Mouse (Mus musculus): Measurements from ENCODE around the gene Tcte2. TPM values are rescaled to one million over a fixed set of nuclear protein-coding genes. Genes with fewer than 3 reads are reported as not detected.
A peak's percentile ranks its signal among the peaks of the same experiment; 100 is the strongest.

The Tcte2 gene
- polyA plus RNA-seq, 1 experiment from 2014 or later, result 5.9 TPM

DNA sequence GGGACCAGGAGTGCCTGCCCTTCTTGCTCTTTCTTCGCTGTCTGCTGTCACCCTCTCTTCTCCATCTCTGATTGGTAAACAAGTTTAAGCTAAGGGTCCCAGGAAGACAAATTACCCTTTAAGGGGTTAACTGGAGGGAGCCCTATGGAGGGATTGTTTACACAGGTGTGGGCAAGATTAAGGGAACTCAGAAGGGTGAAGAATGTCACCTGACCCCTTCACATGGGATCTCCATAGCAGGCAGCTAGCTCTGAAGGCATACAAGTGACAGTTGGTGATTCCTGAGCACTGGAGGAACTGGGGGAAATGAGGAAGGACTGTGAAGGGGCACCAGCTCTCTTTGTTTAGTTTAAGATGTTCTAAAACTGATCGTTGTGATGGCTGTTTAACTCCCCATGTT lies 19.3 kb downstream of the Tcte2 start:
- Histone ChIP-seq H3K9me3 (replicated peaks; ENCODE audit: control insufficient read depth, low read length) (no peaks in the 10 kb centered on the region), H3K4me1 (ENCODE audit: control insufficient read depth, insufficient read depth, low read length) (peaks cover 40% of the 10 kb centered on the region), H3K27ac (ENCODE audit: low read length) (peak overlapping the region; percentile 97), H3K9ac (ENCODE audit: low read length) (no peak overlapping the region), H3K4me2 (ENCODE audit: low read depth, low read length) (peak overlapping the region; percentile 40; the same call in 1 of the 2 replicates), H3K4me3 (replicated peaks; ENCODE audit: low read length) (no peak overlapping the region), H3K27me3 (ENCODE audit: control insufficient read depth, insufficient read depth, low read length) (no peaks in the 10 kb centered on the region), H3K36me3 (ENCODE audit: control insufficient read depth, insufficient read depth, low read length) (no peaks in the 10 kb centered on the region)
- no peak for ATAC-seq (ENCODE audit: insufficient read depth, low FRiP score)
- WGBS, result 40% methylated on average over 2 of the region's 2 CpGs

DNA sequence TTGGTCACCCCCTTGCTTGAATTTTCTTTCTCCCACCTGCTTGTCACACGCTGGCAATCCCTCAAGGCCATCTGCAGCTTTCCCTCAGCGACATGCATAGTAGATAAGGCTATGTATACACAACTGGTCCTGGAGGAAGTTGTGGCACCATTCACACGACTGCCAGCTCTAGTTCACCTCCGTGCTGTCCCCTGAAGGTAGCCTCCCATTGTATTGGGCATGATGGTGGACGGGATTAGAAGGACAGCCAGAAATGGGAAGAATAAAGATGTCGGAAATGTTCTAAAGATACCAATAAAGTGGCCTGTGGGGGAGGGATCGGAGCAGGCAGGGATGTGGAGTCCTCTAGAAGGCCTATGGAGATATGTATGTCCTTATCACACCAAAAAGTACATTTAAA lies 20.0 kb downstream of the Tcte2 start:
- 51% methylated on average over 7 of the region's 7 CpGs for WGBS

DNA sequence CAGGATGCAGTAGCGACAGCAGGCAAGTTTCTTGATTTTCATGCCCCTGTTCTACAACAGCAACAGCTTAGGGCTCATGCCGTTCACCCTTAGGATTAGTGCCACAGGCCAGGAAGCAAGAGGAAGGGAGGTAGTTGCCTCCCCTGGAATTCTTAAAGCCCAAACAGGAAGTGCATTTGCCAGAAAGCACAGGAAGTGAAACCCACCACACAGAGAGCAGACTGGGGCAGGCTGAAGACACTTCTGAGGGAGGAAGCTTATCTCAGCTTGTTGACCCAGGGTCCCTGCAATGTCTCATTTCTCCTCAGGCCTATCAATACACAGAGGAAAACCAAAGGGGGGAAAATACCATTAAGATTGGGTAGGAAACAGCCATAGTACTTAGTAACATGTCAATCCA lies 20.8 kb downstream of the Tcte2 start:
- Histone ChIP-seq H3K4me1 (ENCODE audit: control insufficient read depth, insufficient read depth, low read length) (peaks cover 38% of the 10 kb centered on the region), H3K27ac (ENCODE audit: low read length) (peak overlapping the region; percentile 97), H3K9me3 (replicated peaks; ENCODE audit: control insufficient read depth, low read length) (no peaks in the 10 kb centered on the region), H3K9ac (ENCODE audit: low read length) (0 out of 2 replicates have a peak overlapping the region, but pooled peaks have one; percentile 36), H3K4me3 (replicated peaks; ENCODE audit: low read length) (no peak overlapping the region), H3K36me3 (ENCODE audit: control insufficient read depth, insufficient read depth, low read length) (no peaks in the 10 kb centered on the region), H3K27me3 (ENCODE audit: control insufficient read depth, insufficient read depth, low read length) (no peaks in the 10 kb centered on the region), H3K4me2 (ENCODE audit: low read depth, low read length) (peak overlapping the region; percentile 21; the same call in 1 of the 2 replicates)
- no peak for ATAC-seq (ENCODE audit: insufficient read depth, low FRiP score)
- WGBS, result 25% methylated on average over 2 of the region's 2 CpGs

More for the DNA sequence above, 20.0 kb downstream of the Tcte2 start:
- Histone ChIP-seq H3K27ac (ENCODE audit: low read length) (peak overlapping the region; percentile 97), H3K4me2 (ENCODE audit: low read depth, low read length) (no peak overlapping the region), H3K27me3 (ENCODE audit: control insufficient read depth, insufficient read depth, low read length) (no peaks in the 10 kb centered on the region), H3K9me3 (replicated peaks; ENCODE audit: control insufficient read depth, low read length) (no peaks in the 10 kb centered on the region), H3K9ac (ENCODE audit: low read length) (no peak overlapping the region), H3K4me3 (replicated peaks; ENCODE audit: low read length) (no peak overlapping the region), H3K4me1 (ENCODE audit: control insufficient read depth, insufficient read depth, low read length) (peaks cover 40% of the 10 kb centered on the region), H3K36me3 (ENCODE audit: control insufficient read depth, insufficient read depth, low read length) (no peaks in the 10 kb centered on the region)
- ATAC-seq (ENCODE audit: insufficient read depth, low FRiP score), result no peak

DNA sequence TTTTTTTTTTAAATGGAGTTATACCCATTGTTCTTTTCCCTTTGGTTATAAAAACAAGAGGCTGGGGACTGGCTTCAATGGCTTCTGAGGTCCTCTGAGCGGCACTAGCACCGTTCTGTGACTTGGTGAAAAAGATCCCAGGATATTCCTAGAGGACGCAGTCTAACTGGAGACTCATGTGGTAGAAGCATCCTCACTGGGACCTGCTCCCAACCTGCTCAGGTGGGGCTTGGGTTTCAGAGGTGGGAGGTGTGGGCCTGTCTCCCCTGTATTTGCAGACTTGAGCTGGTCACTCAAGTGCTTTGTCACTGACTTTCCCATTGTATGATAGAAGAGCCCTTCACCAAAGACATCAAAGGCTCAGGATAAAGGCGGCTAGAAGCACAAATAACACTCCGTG lies 21.6 kb downstream of the Tcte2 start:
- Histone ChIP-seq H3K4me2 (ENCODE audit: low read depth, low read length) (no peak overlapping the region), H3K4me1 (ENCODE audit: control insufficient read depth, insufficient read depth, low read length) (peaks cover 34% of the 10 kb centered on the region), H3K36me3 (ENCODE audit: control insufficient read depth, insufficient read depth, low read length) (no peaks in the 10 kb centered on the region), H3K4me3 (replicated peaks; ENCODE audit: low read length) (no peak overlapping the region), H3K9me3 (replicated peaks; ENCODE audit: control insufficient read depth, low read length) (no peaks in the 10 kb centered on the region), H3K27me3 (ENCODE audit: control insufficient read depth, insufficient read depth, low read length) (no peaks in the 10 kb centered on the region), H3K9ac (ENCODE audit: low read length) (no peak overlapping the region), H3K27ac (ENCODE audit: low read length) (peak overlapping the region; percentile 97; the same call in 1 of the 2 replicates)
- no peak for ATAC-seq (ENCODE audit: insufficient read depth, low FRiP score)
- 65% methylated on average over 5 of the region's 5 CpGs for WGBS

- H3K4me1 ChIP-seq (ENCODE audit: control insufficient read depth, insufficient read depth, low read length), result peaks cover 29% of the 10 kb centered on the region
- no peak overlapping the region for H3K4me2 ChIP-seq (ENCODE audit: low read depth, low read length)
- WGBS, result 92% methylated on average over 2 of the region's 2 CpGs
- H3K4me3 ChIP-seq (replicated peaks; ENCODE audit: low read length), result no peak overlapping the region
- no peaks in the 10 kb centered on the region for H3K36me3 ChIP-seq (ENCODE audit: control insufficient read depth, insufficient read depth, low read length)
- ATAC-seq (ENCODE audit: insufficient read depth, low FRiP score), result no peak
- no peak overlapping the region for H3K9ac ChIP-seq (ENCODE audit: low read length)
- H3K27ac ChIP-seq (ENCODE audit: low read length), result no peak overlapping the region
- H3K9me3 ChIP-seq (replicated peaks; ENCODE audit: control insufficient read depth, low read length), result no peaks in the 10 kb centered on the region
- no peaks in the 10 kb centered on the region for H3K27me3 ChIP-seq (ENCODE audit: control insufficient read depth, insufficient read depth, low read length)
These were observed 22.7 kb downstream of the Tcte2 start for GRCm38 (mm10) chr17:13738916-13739315.

DNA sequence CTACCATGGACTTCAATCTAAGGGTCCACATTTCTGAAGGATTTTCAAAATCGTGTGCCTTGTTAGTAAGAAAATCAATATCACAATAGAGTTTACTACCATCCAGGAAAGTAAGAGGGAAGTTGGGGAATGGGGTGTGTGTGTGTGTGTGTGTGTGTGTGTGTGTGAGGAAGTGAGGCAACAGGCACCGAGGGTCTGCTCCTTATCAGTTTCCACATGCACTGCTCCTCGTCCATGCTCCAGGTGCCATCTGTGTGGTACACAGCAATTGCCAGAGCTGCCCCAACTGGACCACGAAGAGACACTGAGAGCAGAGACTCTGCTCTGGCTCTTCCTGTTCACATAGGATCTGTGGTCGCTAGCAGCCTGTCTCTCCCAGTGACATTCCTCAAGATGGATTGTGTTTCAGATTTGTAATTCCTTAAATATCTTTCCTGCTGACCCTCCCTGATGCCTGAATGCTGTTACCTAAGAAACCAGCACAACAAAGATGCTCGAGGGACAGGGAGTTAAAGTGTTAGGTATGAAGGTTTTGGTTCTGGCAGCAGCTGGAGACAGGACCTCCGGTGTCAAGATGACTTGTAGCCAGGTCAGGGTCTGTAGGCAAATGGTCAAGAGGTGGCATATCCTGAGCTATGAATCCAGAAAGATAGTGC lies 23.4 kb downstream of the Tcte2 start:
- Histone ChIP-seq H3K27me3 (ENCODE audit: control insufficient read depth, insufficient read depth, low read length) (no peaks in the 10 kb centered on the region), H3K4me2 (ENCODE audit: low read depth, low read length) (no peak overlapping the region), H3K9me3 (replicated peaks; ENCODE audit: control insufficient read depth, low read length) (no peaks in the 10 kb centered on the region), H3K4me3 (replicated peaks; ENCODE audit: low read length) (no peak overlapping the region), H3K27ac (ENCODE audit: low read length) (no peak overlapping the region), H3K4me1 (ENCODE audit: control insufficient read depth, insufficient read depth, low read length) (peaks cover 22% of the 10 kb centered on the region), H3K36me3 (ENCODE audit: control insufficient read depth, insufficient read depth, low read length) (no peaks in the 10 kb centered on the region), H3K9ac (ENCODE audit: low read length) (no peak overlapping the region)
- no peak for ATAC-seq (ENCODE audit: insufficient read depth, low FRiP score)
- WGBS, result 35% methylated on average over 7 of the region's 7 CpGs

DNA sequence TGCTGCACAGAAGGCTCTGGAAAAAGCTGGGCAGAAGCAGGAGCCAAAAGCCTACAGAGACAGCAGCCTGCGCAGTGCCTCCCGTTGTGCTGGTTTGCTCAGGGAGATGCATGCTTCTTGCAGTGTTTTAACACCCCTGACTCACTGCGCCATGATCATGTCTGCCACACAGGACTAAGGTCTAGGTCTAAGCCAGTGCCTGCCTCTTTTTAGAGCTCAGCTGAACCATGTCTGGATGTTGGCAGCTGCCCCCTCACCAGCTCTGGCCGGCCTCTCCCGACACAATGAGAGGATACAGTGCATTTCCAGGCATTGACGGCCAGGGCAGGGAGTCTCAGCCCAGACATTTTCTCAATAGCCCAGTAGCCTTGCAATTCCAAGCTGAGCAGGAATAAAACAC lies 24.3 kb downstream of the Tcte2 start:
- H3K4me2 ChIP-seq (ENCODE audit: low read depth, low read length), result no peak overlapping the region
- H3K9me3 ChIP-seq (replicated peaks; ENCODE audit: control insufficient read depth, low read length), result no peaks in the 10 kb centered on the region
- H3K9ac ChIP-seq (ENCODE audit: low read length), result no peak overlapping the region
- H3K4me1 ChIP-seq (ENCODE audit: control insufficient read depth, insufficient read depth, low read length), result peaks cover 15% of the 10 kb centered on the region
- H3K27me3 ChIP-seq (ENCODE audit: control insufficient read depth, insufficient read depth, low read length), result no peaks in the 10 kb centered on the region
- no peaks in the 10 kb centered on the region for H3K36me3 ChIP-seq (ENCODE audit: control insufficient read depth, insufficient read depth, low read length)
- no peak for ATAC-seq (ENCODE audit: insufficient read depth, low FRiP score)
- H3K4me3 ChIP-seq (replicated peaks; ENCODE audit: low read length), result no peak overlapping the region
- peak overlapping the region; percentile 46; the same call in 1 of the 2 replicates for H3K27ac ChIP-seq (ENCODE audit: low read length)
- WGBS, result 55% methylated on average over 6 of the region's 6 CpGs

DNA sequence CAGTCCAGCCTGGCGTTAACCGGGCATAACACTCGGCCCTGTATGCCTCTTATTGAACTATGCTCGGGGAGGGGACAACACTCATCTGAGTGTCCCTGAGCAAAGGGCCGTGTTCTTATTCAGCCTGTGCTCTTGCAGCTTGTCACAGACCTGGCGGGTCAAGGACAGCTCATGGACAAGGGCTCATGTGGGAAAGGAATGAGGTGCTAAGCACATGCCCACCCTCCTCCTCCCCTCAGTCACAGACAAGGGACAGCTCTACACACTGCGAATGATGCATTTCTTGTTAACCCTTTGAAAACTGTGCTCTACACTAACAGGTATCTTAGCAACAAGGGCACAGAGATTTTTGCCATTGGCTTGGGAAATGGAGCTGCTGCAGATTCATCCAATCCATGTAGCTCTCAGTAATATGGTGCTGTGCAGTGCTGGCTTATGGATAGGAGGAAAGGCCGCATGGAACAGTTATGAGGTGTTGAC lies 25.8 kb downstream of the Tcte2 start:
- no peak for ATAC-seq (ENCODE audit: insufficient read depth, low FRiP score)
- Histone ChIP-seq H3K27ac (ENCODE audit: low read length) (no peak overlapping the region), H3K36me3 (ENCODE audit: control insufficient read depth, insufficient read depth, low read length) (no peaks in the 10 kb centered on the region), H3K4me1 (ENCODE audit: control insufficient read depth, insufficient read depth, low read length) (peaks cover 2% of the 10 kb centered on the region), H3K27me3 (ENCODE audit: control insufficient read depth, insufficient read depth, low read length) (no peaks in the 10 kb centered on the region), H3K4me3 (replicated peaks; ENCODE audit: low read length) (no peak overlapping the region), H3K4me2 (ENCODE audit: low read depth, low read length) (no peak overlapping the region), H3K9ac (ENCODE audit: low read length) (no peak overlapping the region), H3K9me3 (replicated peaks; ENCODE audit: control insufficient read depth, low read length) (no peaks in the 10 kb centered on the region)
- 64% methylated on average over 8 of the region's 8 CpGs for WGBS

DNA sequence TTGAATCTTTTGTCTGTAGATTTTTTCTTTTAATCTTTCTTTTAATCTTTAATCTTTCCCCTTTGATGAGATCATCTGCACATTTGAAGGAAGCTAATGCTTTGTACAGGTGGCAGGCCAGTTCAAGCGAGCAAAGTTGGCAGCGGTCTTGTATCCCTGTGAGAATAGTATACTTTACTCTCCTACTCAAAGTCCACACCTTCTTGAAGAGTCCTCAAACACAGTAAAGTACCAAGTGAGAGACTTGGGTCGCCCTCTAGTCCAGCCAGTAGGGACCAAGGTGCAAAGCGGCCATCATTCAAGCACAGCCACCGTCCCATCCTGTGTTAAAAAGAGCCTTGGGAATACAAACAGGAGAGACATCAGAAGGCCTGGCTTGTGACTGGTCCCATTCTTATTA lies 26.6 kb downstream of the Tcte2 start:
- H3K9me3 ChIP-seq (replicated peaks; ENCODE audit: control insufficient read depth, low read length), result no peaks in the 10 kb centered on the region
- no peak overlapping the region; the same call in 1 of the 2 replicates for H3K27ac ChIP-seq (ENCODE audit: low read length)
- H3K4me1 ChIP-seq (ENCODE audit: control insufficient read depth, insufficient read depth, low read length), result no peaks in the 10 kb centered on the region
- no peaks in the 10 kb centered on the region for H3K27me3 ChIP-seq (ENCODE audit: control insufficient read depth, insufficient read depth, low read length)
- H3K36me3 ChIP-seq (ENCODE audit: control insufficient read depth, insufficient read depth, low read length), result no peaks in the 10 kb centered on the region
- no peak overlapping the region for H3K9ac ChIP-seq (ENCODE audit: low read length)
- 79% methylated on average over 5 of the region's 5 CpGs for WGBS
- no peak overlapping the region for H3K4me3 ChIP-seq (replicated peaks; ENCODE audit: low read length)
- no peak for ATAC-seq (ENCODE audit: insufficient read depth, low FRiP score)
- no peak overlapping the region for H3K4me2 ChIP-seq (ENCODE audit: low read depth, low read length)

Measured in stomach, embryonic 16.5 days (tissue).